Mouse (Mus musculus) hindbrain, embryonic 15.5 days (tissue): ENCODE data around the gene Srsf6. TPM values are rescaled to one million over a fixed set of nuclear protein-coding genes. Genes with fewer than 3 reads are reported as not detected.

ENCODE experiments used
- ATAC-seq: fragments of 200-750 bp; cut with Nextera tagmentation; 2 replicates; pipeline ENCODE4 v1.8.0; 2017; ENCODE audit warnings: low read depth, moderate number of reproducible peaks, moderate TSS enrichment; ENCODE audit not compliant: low FRiP score
- H3K27ac ChIP-seq: fragments of 300-500 bp; sonication (generic); replicated peaks from 2 replicates; pipeline ENCODE4 v1.5.1; 2015; ENCODE audit warnings: mild to moderate bottlenecking, inconsistent platforms
- H3K27me3 ChIP-seq: fragments of 300-500 bp; sonication (generic); 2 replicates; pipeline ENCODE4 v1.6.1; 2015; ENCODE audit warnings: control low read depth, inconsistent platforms
- H3K36me3 ChIP-seq: fragments of 300-500 bp; sonication (generic); 2 replicates; pipeline ENCODE4 v1.6.1; 2015; ENCODE audit warnings: control low read depth, inconsistent platforms
- H3K4me1 ChIP-seq: fragments of 300-500 bp; sonication (generic); replicated peaks from 2 replicates; pipeline ENCODE4 v1.6.1; 2015; ENCODE audit warnings: control low read depth, inconsistent platforms
- H3K4me2 ChIP-seq: fragments of 300-500 bp; sonication (generic); 2 replicates; pipeline ENCODE4 v1.6.1; 2015; ENCODE audit warnings: moderate library complexity, mild to moderate bottlenecking, inconsistent platforms
- H3K4me3 ChIP-seq: fragments of 300-500 bp; sonication (generic); 2 replicates; pipeline ENCODE4 v1.5.1; 2015; ENCODE audit warnings: mild to moderate bottlenecking, inconsistent platforms
- H3K9ac ChIP-seq: fragments of 300-500 bp; sonication (generic); 2 replicates; pipeline ENCODE4 v1.6.1; 2015; ENCODE audit warnings: inconsistent platforms
- H3K9me3 ChIP-seq: fragments of 300-500 bp; sonication (generic); 2 replicates; pipeline ENCODE4 v1.6.1; 2016; ENCODE audit warnings: control low read depth, inconsistent platforms
- whole genome bisulfite sequencing: fragments of 180-500 bp; shearing (Covaris S2); methylation state at CpG from one replicate; pipeline ENCODE4 v1.1.7; 2015; 5-methylcytosine and 5-hydroxymethylcytosine counted together
- polyA plus RNA-seq: library from polyadenylated mRNA; unstranded; fragments of >200 nt; fragmentation: Nextera tagmentation; extraction: Ambion mirVana; gene quantifications from 2 replicates; pipeline ENCODE4 v1.2.1, GENCODE M21; 2015

Srsf6 gene
- polyA plus RNA-seq, 1 experiment from 2014 or later: 131 TPM

GRCm38 (mm10) chr2:162914040-162914439, 17.3 kb upstream of the Srsf6 start:
- H3K27ac ChIP-seq: no peak overlapping the region
- 81% methylated on average over 3 of the region's 3 CpGs for WGBS

GRCm38 (mm10) chr2:162914519-162914918, 16.8 kb upstream of the Srsf6 start:
- H3K36me3 ChIP-seq: no peaks in the 10 kb centered on the region
- 68% methylated on average over 2 of the region's 2 CpGs for WGBS
- no peak overlapping the region for H3K9ac ChIP-seq
- H3K4me1 ChIP-seq: no peaks in the 10 kb centered on the region; the same call in 1 of the 2 replicates
- no peak overlapping the region for H3K4me2 ChIP-seq
- H3K9me3 ChIP-seq: no peaks in the 10 kb centered on the region
- no peaks in the 10 kb centered on the region for H3K27me3 ChIP-seq
- no peak overlapping the region for H3K27ac ChIP-seq
- no peak for ATAC-seq
- H3K4me3 ChIP-seq: no peak overlapping the region

More at GRCm38 (mm10) chr2:162914040-162914439, 17.3 kb upstream of the Srsf6 start:
- Histone ChIP-seq H3K4me3 (no peak overlapping the region), H3K4me2 (no peak overlapping the region), H3K9me3 (no peaks in the 10 kb centered on the region), H3K4me1 (no peaks in the 10 kb centered on the region; the same call in 1 of the 2 replicates), H3K9ac (no peak overlapping the region), H3K27me3 (no peaks in the 10 kb centered on the region), H3K36me3 (no peaks in the 10 kb centered on the region)
- ATAC-seq: no peak

- no peak overlapping the region for H3K9ac ChIP-seq
- no peaks in the 10 kb centered on the region for H3K36me3 ChIP-seq
- ATAC-seq: no peak
- H3K27me3 ChIP-seq: no peaks in the 10 kb centered on the region
- 76% methylated on average over 5 of the region's 5 CpGs for WGBS
- H3K4me1 ChIP-seq: no peaks in the 10 kb centered on the region
- no peak overlapping the region for H3K4me2 ChIP-seq
- no peak overlapping the region for H3K27ac ChIP-seq
- no peaks in the 10 kb centered on the region for H3K9me3 ChIP-seq
- no peak overlapping the region for H3K4me3 ChIP-seq
These were observed 11.4 kb upstream of the Srsf6 start for GRCm38 (mm10) chr2:162919926-162920325.

GRCm38 (mm10) chr2:162922183-162922582, 9.1 kb upstream of the Srsf6 start:
- H3K4me3 ChIP-seq: no peak overlapping the region
- WGBS: 14% methylated on average over 6 of the region's 6 CpGs
- no peaks in the 10 kb centered on the region for H3K4me1 ChIP-seq
- no peak overlapping the region for H3K4me2 ChIP-seq
- H3K9ac ChIP-seq: no peak overlapping the region
- no peaks in the 10 kb centered on the region for H3K9me3 ChIP-seq
- no peaks in the 10 kb centered on the region for H3K27me3 ChIP-seq
- H3K36me3 ChIP-seq: no peaks in the 10 kb centered on the region
- no peak for ATAC-seq
- no peak overlapping the region for H3K27ac ChIP-seq

GRCm38 (mm10) chr2:162922834-162923233, 8.5 kb upstream of the Srsf6 start:
- no peaks in the 10 kb centered on the region for H3K36me3 ChIP-seq
- ATAC-seq: no peak
- H3K27ac ChIP-seq: no peak overlapping the region
- H3K4me1 ChIP-seq: no peaks in the 10 kb centered on the region
- WGBS: 80% methylated on average over 5 of the region's 5 CpGs
- no peak overlapping the region for H3K9ac ChIP-seq
- H3K4me3 ChIP-seq: no peak overlapping the region
- no peaks in the 10 kb centered on the region for H3K9me3 ChIP-seq
- H3K4me2 ChIP-seq: no peak overlapping the region
- no peaks in the 10 kb centered on the region for H3K27me3 ChIP-seq

- Histone ChIP-seq H3K27me3 (no peaks in the 10 kb centered on the region), H3K4me2 (no peak overlapping the region), H3K36me3 (no peaks in the 10 kb centered on the region), H3K4me1 (no peaks in the 10 kb centered on the region), H3K27ac (no peak overlapping the region), H3K4me3 (no peak overlapping the region), H3K9ac (no peak overlapping the region), H3K9me3 (no peaks in the 10 kb centered on the region)
- ATAC-seq: no peak
- WGBS: 71% methylated on average over 5 of the region's 5 CpGs
These were observed 7.2 kb upstream of the Srsf6 start for GRCm38 (mm10) chr2:162924126-162924525.

GRCm38 (mm10) chr2:162927918-162928585, 3.3 kb upstream of the Srsf6 start:
- Histone ChIP-seq H3K9ac (no peak overlapping the region), H3K27ac (no peak overlapping the region), H3K4me3 (no peak overlapping the region), H3K9me3 (no peaks in the 10 kb centered on the region), H3K36me3 (no peaks in the 10 kb centered on the region), H3K27me3 (no peaks in the 10 kb centered on the region), H3K4me2 (no peak overlapping the region), H3K4me1 (peaks cover 16% of the 10 kb centered on the region)
- no peak for ATAC-seq
- 70% methylated on average over 3 of the region's 3 CpGs for WGBS

GRCm38 (mm10) chr2:162929704-162930103, 1.6 kb upstream of the Srsf6 start:
- ATAC-seq: no peak
- H3K36me3 ChIP-seq: peaks cover 15% of the 10 kb centered on the region
- H3K27ac ChIP-seq: no peak overlapping the region
- H3K9ac ChIP-seq: no peak overlapping the region
- no peak overlapping the region for H3K4me3 ChIP-seq
- H3K27me3 ChIP-seq: no peaks in the 10 kb centered on the region
- H3K4me2 ChIP-seq: no peak overlapping the region
- no peaks in the 10 kb centered on the region for H3K9me3 ChIP-seq
- H3K4me1 ChIP-seq: peaks cover 23% of the 10 kb centered on the region
- WGBS: 84% methylated on average over 3 of the region's 3 CpGs

GRCm38 (mm10) chr2:162930516-162931122, 709 bp upstream of the Srsf6 start:
- no peaks in the 10 kb centered on the region for H3K9me3 ChIP-seq
- H3K4me3 ChIP-seq: peak overlapping the region; percentile 99
- no peak for ATAC-seq
- peaks cover 23% of the 10 kb centered on the region for H3K36me3 ChIP-seq
- peaks cover 23% of the 10 kb centered on the region for H3K4me1 ChIP-seq
- peak overlapping the region; percentile 83 for H3K4me2 ChIP-seq
- H3K27ac ChIP-seq: peak overlapping the region; percentile 100
- H3K9ac ChIP-seq: peak overlapping the region; percentile 100
- WGBS: under 1% methylated on average over 18 of the region's 18 CpGs
- H3K27me3 ChIP-seq: no peaks in the 10 kb centered on the region

GRCm38 (mm10) chr2:162931674-162932650, 634 bp downstream of the Srsf6 start:
- Histone ChIP-seq H3K9ac (peak overlapping the region; percentile 100), H3K4me1 (peaks cover 23% of the 10 kb centered on the region), H3K4me2 (peak overlapping the region; percentile 83), H3K27ac (peak overlapping the region; percentile 100), H3K27me3 (no peaks in the 10 kb centered on the region), H3K9me3 (no peaks in the 10 kb centered on the region), H3K36me3 (peaks cover 35% of the 10 kb centered on the region), H3K4me3 (peak overlapping the region; percentile 99)
- peak; percentile 58 for ATAC-seq
- WGBS: under 1% methylated on average over 83 of the region's 103 CpGs

- no peaks in the 10 kb centered on the region for H3K9me3 ChIP-seq
- H3K27me3 ChIP-seq: no peaks in the 10 kb centered on the region
- H3K36me3 ChIP-seq: peaks cover 42% of the 10 kb centered on the region
- ATAC-seq: no peak
- 40% methylated on average over 4 of the region's 4 CpGs for WGBS
- peak overlapping the region; percentile 100 for H3K9ac ChIP-seq
- peak overlapping the region; percentile 83 for H3K4me2 ChIP-seq
- H3K4me1 ChIP-seq: peaks cover 23% of the 10 kb centered on the region
- peak overlapping the region; percentile 99 for H3K4me3 ChIP-seq
- H3K27ac ChIP-seq: no peak overlapping the region
These were observed 1.4 kb downstream of the Srsf6 start for GRCm38 (mm10) chr2:162932706-162933105.

- H3K4me2 ChIP-seq: no peak overlapping the region
- WGBS: 95% methylated on average over 19 of the region's 19 CpGs
- H3K4me3 ChIP-seq: no peak overlapping the region
- peaks cover 23% of the 10 kb centered on the region for H3K4me1 ChIP-seq
- H3K36me3 ChIP-seq: peaks cover 57% of the 10 kb centered on the region
- no peaks in the 10 kb centered on the region for H3K9me3 ChIP-seq
- H3K27ac ChIP-seq: no peak overlapping the region
- no peak for ATAC-seq
- no peak overlapping the region for H3K9ac ChIP-seq
- no peaks in the 10 kb centered on the region for H3K27me3 ChIP-seq
These were observed 3.1 kb downstream of the Srsf6 start for GRCm38 (mm10) chr2:162934421-162934820.
